Mouse (Mus musculus): ENCODE results near the gene Itpr2. TPM values are rescaled to one million over a fixed set of nuclear protein-coding genes. Genes with fewer than 3 reads are reported as not detected.

Itpr2 gene
- polyA plus RNA-seq, 1 experiment, result 2.6 TPM

- H3K79me2 ChIP-seq (ENCODE audit: control insufficient read depth, insufficient read depth), result no peaks in the 10 kb centered on the region
These were observed 272.5 kb downstream of the Itpr2 start for GRCm38 (mm10) chr6:146229519-146229918.

GRCm38 (mm10) chr6:146228048-146228447 lies 274.0 kb downstream of the Itpr2 start:
- H3ac ChIP-seq (ENCODE audit: control insufficient read depth, insufficient read length, low read depth), result no peak overlapping the region
- no peaks in the 10 kb centered on the region for H3K36me3 ChIP-seq (ENCODE audit: control insufficient read depth, insufficient read depth)
- no peaks in the 10 kb centered on the region for H3K27me3 ChIP-seq (ENCODE audit: control insufficient read depth, insufficient read depth, insufficient read length)
- no peak overlapping the region for H3K4me3 ChIP-seq (ENCODE audit: insufficient read depth, poor library complexity, severe bottlenecking)
- no peaks in the 10 kb centered on the region for H3K79me3 ChIP-seq (ENCODE audit: low read depth)
- no peaks in the 10 kb centered on the region for H3K79me2 ChIP-seq (ENCODE audit: control insufficient read depth, insufficient read depth)
- TF ChIP-seq MYOD1 (IDR thresholded peaks at IDR 0.05; ENCODE audit: control insufficient read depth, insufficient read length, low read depth) (no peak), USF1 (IDR thresholded peaks at IDR 0.05; ENCODE audit: low read depth) (no peak), CTCF (IDR thresholded peaks at IDR 0.05; ENCODE audit: control insufficient read depth, insufficient read depth, insufficient read length) (no peak), MAX (IDR thresholded peaks at IDR 0.05) (no peak), CEBPB (IDR thresholded peaks at IDR 0.05; ENCODE audit: low read depth) (no peak), MYOG (IDR thresholded peaks at IDR 0.05; ENCODE audit: control insufficient read depth, extremely low read depth, insufficient read length) (no peak), FOSL1 (IDR thresholded peaks at IDR 0.05; ENCODE audit: insufficient read depth, low read length, poor library complexity, severe bottlenecking) (no peak)

More at GRCm38 (mm10) chr6:146229519-146229918, 272.5 kb downstream of the Itpr2 start:
- TF ChIP-seq CEBPB (IDR thresholded peaks at IDR 0.05; ENCODE audit: low read depth) (no peak), MYOD1 (IDR thresholded peaks at IDR 0.05; ENCODE audit: control insufficient read depth, insufficient read length, low read depth) (no peak), MYOG (IDR thresholded peaks at IDR 0.05; ENCODE audit: control insufficient read depth, extremely low read depth, insufficient read length) (no peak), MAX (IDR thresholded peaks at IDR 0.05) (no peak), USF1 (IDR thresholded peaks at IDR 0.05; ENCODE audit: low read depth) (no peak), FOSL1 (IDR thresholded peaks at IDR 0.05; ENCODE audit: insufficient read depth, low read length, poor library complexity, severe bottlenecking) (no peak)
- no peak overlapping the region for H3K4me3 ChIP-seq (ENCODE audit: insufficient read depth, poor library complexity, severe bottlenecking)
- no peaks in the 10 kb centered on the region for H3K36me3 ChIP-seq (ENCODE audit: control insufficient read depth, insufficient read depth)
- no peaks in the 10 kb centered on the region for H3K79me3 ChIP-seq (ENCODE audit: low read depth)
- H3ac ChIP-seq (ENCODE audit: control insufficient read depth, insufficient read length, low read depth), result no peak overlapping the region
- H3K27me3 ChIP-seq (ENCODE audit: control insufficient read depth, insufficient read depth, insufficient read length), result no peaks in the 10 kb centered on the region

GRCm38 (mm10) chr6:146222403-146223063 lies 279.5 kb downstream of the Itpr2 start:
- H3ac ChIP-seq (ENCODE audit: control insufficient read depth, insufficient read length, low read depth), result no peak overlapping the region
- H3K36me3 ChIP-seq (ENCODE audit: control insufficient read depth, insufficient read depth), result no peaks in the 10 kb centered on the region
- no peaks in the 10 kb centered on the region for H3K27me3 ChIP-seq (ENCODE audit: control insufficient read depth, insufficient read depth, insufficient read length)
- H3K79me3 ChIP-seq (ENCODE audit: low read depth), result no peaks in the 10 kb centered on the region
- H3K79me2 ChIP-seq (ENCODE audit: control insufficient read depth, insufficient read depth), result no peaks in the 10 kb centered on the region
- no peak overlapping the region for H3K4me3 ChIP-seq (ENCODE audit: insufficient read depth, poor library complexity, severe bottlenecking)
- no peak for TF ChIP-seq MYOD1 (IDR thresholded peaks at IDR 0.05; ENCODE audit: control insufficient read depth, insufficient read length, low read depth)
- TF ChIP-seq MAX (IDR thresholded peaks at IDR 0.05), result no peak
- no peak for TF ChIP-seq USF1 (IDR thresholded peaks at IDR 0.05; ENCODE audit: low read depth)
- TF ChIP-seq MYOG (IDR thresholded peaks at IDR 0.05; ENCODE audit: control insufficient read depth, extremely low read depth, insufficient read length), result no peak
- no peak for TF ChIP-seq CTCF (IDR thresholded peaks at IDR 0.05; ENCODE audit: control insufficient read depth, insufficient read depth, insufficient read length)
- TF ChIP-seq FOSL1 (IDR thresholded peaks at IDR 0.05; ENCODE audit: insufficient read depth, low read length, poor library complexity, severe bottlenecking), result no peak
- TF ChIP-seq CEBPB (IDR thresholded peaks at IDR 0.05; ENCODE audit: low read depth), result no peak

GRCm38 (mm10) chr6:146221371-146222336 lies 280.4 kb downstream of the Itpr2 start:
- Histone ChIP-seq H3K36me3 (ENCODE audit: control insufficient read depth, insufficient read depth) (no peaks in the 10 kb centered on the region), H3K4me3 (ENCODE audit: insufficient read depth, poor library complexity, severe bottlenecking) (no peak overlapping the region), H3K79me3 (ENCODE audit: low read depth) (no peaks in the 10 kb centered on the region), H3K27me3 (ENCODE audit: control insufficient read depth, insufficient read depth, insufficient read length) (no peaks in the 10 kb centered on the region), H3ac (ENCODE audit: control insufficient read depth, insufficient read length, low read depth) (no peak overlapping the region), H3K79me2 (ENCODE audit: control insufficient read depth, insufficient read depth) (no peaks in the 10 kb centered on the region)
- TF ChIP-seq FOSL1 (IDR thresholded peaks at IDR 0.05; ENCODE audit: insufficient read depth, low read length, poor library complexity, severe bottlenecking), result no peak
- TF ChIP-seq CTCF (IDR thresholded peaks at IDR 0.05; ENCODE audit: control insufficient read depth, insufficient read depth, insufficient read length), result no peak
- TF ChIP-seq MYOD1 (IDR thresholded peaks at IDR 0.05; ENCODE audit: control insufficient read depth, insufficient read length, low read depth), result no peak
- TF ChIP-seq MYOG (IDR thresholded peaks at IDR 0.05; ENCODE audit: control insufficient read depth, extremely low read depth, insufficient read length), result no peak
- TF ChIP-seq USF1 (IDR thresholded peaks at IDR 0.05; ENCODE audit: low read depth), result no peak
- no peak for TF ChIP-seq MAX (IDR thresholded peaks at IDR 0.05)
- no peak for TF ChIP-seq CEBPB (IDR thresholded peaks at IDR 0.05; ENCODE audit: low read depth)

GRCm38 (mm10) chr6:146220071-146220470 lies 282.0 kb downstream of the Itpr2 start:
- Histone ChIP-seq H3K4me3 (ENCODE audit: insufficient read depth, poor library complexity, severe bottlenecking) (no peak overlapping the region), H3ac (ENCODE audit: control insufficient read depth, insufficient read length, low read depth) (no peak overlapping the region), H3K79me3 (ENCODE audit: low read depth) (no peaks in the 10 kb centered on the region), H3K27me3 (ENCODE audit: control insufficient read depth, insufficient read depth, insufficient read length) (no peaks in the 10 kb centered on the region), H3K79me2 (ENCODE audit: control insufficient read depth, insufficient read depth) (no peaks in the 10 kb centered on the region), H3K36me3 (ENCODE audit: control insufficient read depth, insufficient read depth) (no peaks in the 10 kb centered on the region)
- TF ChIP-seq FOSL1 (IDR thresholded peaks at IDR 0.05; ENCODE audit: insufficient read depth, low read length, poor library complexity, severe bottlenecking) (no peak), MYOG (IDR thresholded peaks at IDR 0.05; ENCODE audit: control insufficient read depth, extremely low read depth, insufficient read length) (no peak), USF1 (IDR thresholded peaks at IDR 0.05; ENCODE audit: low read depth) (no peak), CEBPB (IDR thresholded peaks at IDR 0.05; ENCODE audit: low read depth) (no peak), MYOD1 (IDR thresholded peaks at IDR 0.05; ENCODE audit: control insufficient read depth, insufficient read length, low read depth) (no peak), CTCF (IDR thresholded peaks at IDR 0.05; ENCODE audit: control insufficient read depth, insufficient read depth, insufficient read length) (no peak), MAX (IDR thresholded peaks at IDR 0.05) (no peak)

All from C2C12 (cell line).